ENCODE assay signal across 18 mouse cellular contexts in genomic region chr9:123818601-123819000, GRCm38 (mm10). TPM values are rescaled to one million over a fixed set of nuclear protein-coding genes. Genes with fewer than 3 reads are reported as not detected.
"Had no signal": no experiment of that assay in that cellular context is flagged by ENCODE, and none has a peak within 500 bp of the region (broad histone marks: within the 10 kb centered on the region; RNA-seq: fewer than 3 reads in every experiment).

No protein-coding gene starts in this region.

- H3K4me1 ChIP-seq: kidney, embryonic 15.5 days; limb, embryonic 15.5 days; liver, embryonic 13.5 days; lung, embryonic 15.5 days; neural tube, embryonic 12.5 days had no signal

- H3K4me2 ChIP-seq: kidney, embryonic 15.5 days; limb, embryonic 15.5 days; liver, embryonic 13.5 days; lung, embryonic 15.5 days; neural tube, embryonic 12.5 days had no signal

- H3K9ac ChIP-seq: kidney, embryonic 15.5 days; limb, embryonic 15.5 days; liver, embryonic 13.5 days; liver, postnatal 0 days; lung, embryonic 15.5 days; neural tube, embryonic 12.5 days had no signal

- H3K4me3 ChIP-seq: kidney, embryonic 15.5 days; limb, embryonic 15.5 days; liver, embryonic 13.5 days; lung, embryonic 15.5 days; neural tube, embryonic 12.5 days had no signal

- ATAC-seq: liver, postnatal 0 days had no signal

- H3K27me3 ChIP-seq: kidney, embryonic 15.5 days; limb, embryonic 15.5 days; liver, embryonic 13.5 days; lung, embryonic 15.5 days; neural tube, embryonic 12.5 days had no signal

- H3K27ac ChIP-seq: kidney, embryonic 15.5 days; limb, embryonic 15.5 days; liver, embryonic 13.5 days; lung, embryonic 15.5 days; neural tube, embryonic 12.5 days had no signal

- DNase-seq: kidney, adult 2 months; kidney, postnatal 14 days; layer of hippocampus, postnatal 36 days; liver, embryonic 13.5 days; liver, postnatal 0 days; lung, postnatal 14 days; midbrain, embryonic 14.5 days; retina, postnatal 1 day; right cerebral cortex, postnatal 4 days; spleen, adult 18-20 months; thymus, adult 18-20 months; thymus, postnatal 25 days had no signal

- H3K9me3 ChIP-seq: kidney, embryonic 15.5 days; limb, embryonic 15.5 days; liver, embryonic 13.5 days; lung, embryonic 15.5 days; neural tube, embryonic 12.5 days had no signal

RNA-seq across cellular contexts. Expression of gene Cxcr6, which starts 12.3 kb away (rescaled TPM):
- total RNA-seq: layer of hippocampus, postnatal 36 days; left cerebral cortex, adult 8-10 months; left cerebral cortex, postnatal 25 days had no signal
- polyA plus RNA-seq: neural tube, embryonic 12.5 days had no signal

RNA-seq across cellular contexts. Expression of gene Xcr1, which starts 43.2 kb away (rescaled TPM):
- total RNA-seq: layer of hippocampus, postnatal 36 days; left cerebral cortex, adult 8-10 months; left cerebral cortex, postnatal 25 days had no signal
- polyA plus RNA-seq: kidney, embryonic 15.5 days; liver, embryonic 13.5 days; lung, embryonic 15.5 days; neural tube, embryonic 12.5 days had no signal
